Mouse (Mus musculus): ENCODE data around the gene Cradd.

Gene Cradd

GRCm38 (mm10) chr10:95200323-95200722, 123.6 kb downstream of the Cradd start:
- DNase-seq (ENCODE audit: low spot score) = no peak

- no peak for DNase-seq (ENCODE audit: low spot score)
Measured at GRCm38 (mm10) chr10:95199541-95200269, 124.2 kb downstream of the Cradd start.

- no peak for DNase-seq (ENCODE audit: low spot score)
Measured at GRCm38 (mm10) chr10:95197377-95197776, 126.6 kb downstream of the Cradd start.

GRCm38 (mm10) chr10:95195719-95196118, 128.2 kb downstream of the Cradd start:
- DNase-seq (ENCODE audit: low spot score) = no peak

- no peak for DNase-seq (ENCODE audit: low spot score)
Measured at GRCm38 (mm10) chr10:95194776-95195175, 129.2 kb downstream of the Cradd start.

- no peak for DNase-seq (ENCODE audit: low spot score)
Measured at GRCm38 (mm10) chr10:95193875-95194281, 130.1 kb downstream of the Cradd start.

- no peak for DNase-seq (ENCODE audit: low spot score)
Measured at GRCm38 (mm10) chr10:95191881-95192280, 132.1 kb downstream of the Cradd start.

- no peak for DNase-seq (ENCODE audit: low spot score)
Measured at GRCm38 (mm10) chr10:95191151-95191655, 132.7 kb downstream of the Cradd start.

GRCm38 (mm10) chr10:95189550-95190211, 134.3 kb downstream of the Cradd start:
- no peak for DNase-seq (ENCODE audit: low spot score)

- DNase-seq (ENCODE audit: low spot score) = no peak
Measured at GRCm38 (mm10) chr10:95184210-95184609, 139.7 kb downstream of the Cradd start.

- no peak for DNase-seq (ENCODE audit: low spot score)
Measured at GRCm38 (mm10) chr10:95183051-95183450, 140.9 kb downstream of the Cradd start.

- DNase-seq (ENCODE audit: low spot score) = no peak
Measured at GRCm38 (mm10) chr10:95182405-95182804, 141.5 kb downstream of the Cradd start.

- no peak for DNase-seq (ENCODE audit: low spot score)
Measured at GRCm38 (mm10) chr10:95181553-95181952, 142.4 kb downstream of the Cradd start.

GRCm38 (mm10) chr10:95180900-95181299, 143.0 kb downstream of the Cradd start:
- DNase-seq (ENCODE audit: low spot score) = no peak

GRCm38 (mm10) chr10:95180177-95180576, 143.8 kb downstream of the Cradd start:
- DNase-seq (ENCODE audit: low spot score) = no peak

- no peak for DNase-seq (ENCODE audit: low spot score)
Measured at GRCm38 (mm10) chr10:95178785-95179184, 145.1 kb downstream of the Cradd start.

- no peak for DNase-seq (ENCODE audit: low spot score)
Measured at GRCm38 (mm10) chr10:95175423-95176120, 148.4 kb downstream of the Cradd start.

GRCm38 (mm10) chr10:95174260-95174659, 149.7 kb downstream of the Cradd start:
- no peak for DNase-seq (ENCODE audit: low spot score)

- no peak for DNase-seq (ENCODE audit: low spot score)
Measured at GRCm38 (mm10) chr10:95170721-95171354, 153.1 kb downstream of the Cradd start.

- DNase-seq (ENCODE audit: low spot score) = no peak
Measured at GRCm38 (mm10) chr10:95164949-95165348, 159.0 kb downstream of the Cradd start.

GRCm38 (mm10) chr10:95162691-95163374, 161.1 kb downstream of the Cradd start:
- DNase-seq (ENCODE audit: low spot score) = no peak

Data from urinary bladder, postnatal 10 days (tissue).